Mouse (Mus musculus) embryo, embryonic 10 days (tissue): Measurements from ENCODE around the gene Hcfc1.

Experiments
- DNase-seq: peaks from one replicate; pipeline ENCODE4 v3.0.0-alpha.2; 2015; ENCODE audit warnings: low spot score

Gene Hcfc1

DNA sequence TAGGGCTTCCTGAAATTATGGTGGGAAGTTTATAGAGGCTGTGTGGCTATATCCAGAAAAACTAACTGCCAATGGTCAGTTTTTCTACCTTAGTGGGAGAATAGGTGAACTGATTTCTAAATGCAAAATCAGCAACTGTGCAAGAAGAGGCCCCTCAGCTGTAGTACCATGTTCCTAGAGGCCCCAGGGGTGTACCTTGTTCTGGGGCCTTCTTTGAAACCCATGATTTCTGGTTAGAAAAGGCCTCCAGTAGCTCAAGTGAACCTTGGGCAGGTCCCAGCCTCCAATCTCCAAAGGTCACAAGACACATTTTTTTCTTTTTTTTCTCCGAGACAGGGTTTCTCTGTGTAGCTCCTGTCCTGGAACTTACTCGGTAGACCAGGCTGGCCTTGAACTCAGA, 23.9 kb downstream of the Hcfc1 start:
- no peak for DNase-seq

DNA sequence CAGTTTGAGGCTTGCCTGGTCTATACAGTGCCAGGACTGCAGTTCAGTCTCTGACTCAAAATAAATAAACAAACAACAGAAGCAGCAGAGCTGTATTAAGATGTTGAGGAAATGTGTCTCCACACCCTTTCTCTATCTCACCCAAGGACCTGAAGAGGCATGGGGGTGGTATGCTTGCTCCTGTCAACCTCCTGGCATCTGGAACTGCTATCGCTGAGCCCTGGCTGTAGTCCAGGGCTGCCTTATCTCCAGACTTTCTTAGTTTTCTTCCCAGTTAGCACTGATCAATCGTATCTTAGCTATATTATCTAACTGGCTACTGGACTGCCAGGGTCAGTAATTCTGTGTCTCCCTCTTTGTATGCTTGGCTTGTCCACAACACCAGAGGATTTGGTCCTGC, 24.3 kb downstream of the Hcfc1 start:
- DNase-seq: no peak

DNA sequence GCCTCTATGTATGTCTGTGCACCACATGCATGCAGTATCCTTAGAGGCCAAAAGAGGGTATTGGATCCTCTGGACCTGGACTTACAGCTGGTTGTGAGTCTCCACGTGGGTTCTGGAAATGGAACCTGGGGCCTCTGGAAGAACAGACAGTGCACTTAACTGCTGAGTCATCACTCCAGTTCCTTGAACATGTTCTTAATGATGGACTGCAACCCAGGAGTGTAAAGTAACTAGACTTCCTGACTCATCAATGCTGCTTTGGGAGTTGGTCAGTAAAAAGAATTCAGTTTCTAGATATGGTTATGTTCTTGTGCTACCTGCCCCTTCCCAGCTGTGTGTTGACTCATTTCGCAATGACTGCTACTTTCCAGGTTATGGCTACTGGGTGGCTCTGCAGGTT, 34.3 kb downstream of the Hcfc1 start:
- no peak for DNase-seq

DNA sequence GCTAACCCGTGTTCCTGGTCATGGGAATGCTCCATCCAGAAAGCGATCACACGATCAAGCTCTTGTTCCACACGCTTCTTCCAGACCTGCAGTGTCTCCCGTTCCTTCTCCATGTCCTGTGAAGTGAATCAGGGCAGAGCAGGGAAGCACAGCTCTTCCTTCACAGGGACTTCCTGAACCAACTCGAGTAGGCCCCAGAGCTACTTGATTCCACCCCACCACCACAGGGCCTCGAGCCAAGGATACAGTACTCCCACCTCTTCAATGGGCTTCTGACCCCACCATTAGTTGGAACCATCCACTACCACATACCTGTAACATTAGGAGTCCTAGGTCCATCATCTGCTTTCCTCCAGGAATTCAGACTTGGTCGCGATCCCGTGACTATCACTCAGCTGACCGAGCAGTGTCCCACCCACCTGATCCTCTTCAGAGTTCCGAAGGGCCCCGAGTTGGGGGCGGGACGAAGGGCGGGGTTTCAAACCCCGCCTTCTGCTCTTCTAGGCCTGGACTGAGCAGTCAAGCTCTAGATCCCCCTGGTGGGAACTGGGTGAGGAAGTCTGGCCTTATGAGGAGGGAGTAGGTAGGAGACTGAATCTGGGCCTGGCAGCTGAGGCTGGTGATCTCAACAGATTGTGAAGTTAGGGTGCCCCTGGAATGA, 35.6 kb downstream of the Hcfc1 start, which contains the start of gene Renbp:
Renbp (minus strand) TSS at position 449 of the 661 bp plus-strand sequence.
- peak; percentile 61 for DNase-seq

DNA sequence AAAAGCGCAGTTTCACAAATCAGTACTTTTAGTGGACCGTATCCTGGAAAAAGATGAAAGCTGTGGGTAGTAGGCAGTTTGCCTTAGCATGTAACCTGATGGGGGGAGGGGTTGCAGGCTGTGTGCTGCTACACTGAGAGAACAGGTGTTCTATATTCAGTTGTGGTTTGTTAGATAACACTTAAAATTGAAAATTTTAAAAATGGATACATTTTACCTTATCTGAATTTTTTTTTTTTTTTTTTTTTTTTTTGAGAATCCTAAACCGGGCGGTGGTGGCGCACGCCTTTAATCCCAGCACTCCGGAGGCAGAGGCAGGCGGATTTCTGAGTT, 43.6 kb downstream of the Hcfc1 start:
- DNase-seq: no peak

DNA sequence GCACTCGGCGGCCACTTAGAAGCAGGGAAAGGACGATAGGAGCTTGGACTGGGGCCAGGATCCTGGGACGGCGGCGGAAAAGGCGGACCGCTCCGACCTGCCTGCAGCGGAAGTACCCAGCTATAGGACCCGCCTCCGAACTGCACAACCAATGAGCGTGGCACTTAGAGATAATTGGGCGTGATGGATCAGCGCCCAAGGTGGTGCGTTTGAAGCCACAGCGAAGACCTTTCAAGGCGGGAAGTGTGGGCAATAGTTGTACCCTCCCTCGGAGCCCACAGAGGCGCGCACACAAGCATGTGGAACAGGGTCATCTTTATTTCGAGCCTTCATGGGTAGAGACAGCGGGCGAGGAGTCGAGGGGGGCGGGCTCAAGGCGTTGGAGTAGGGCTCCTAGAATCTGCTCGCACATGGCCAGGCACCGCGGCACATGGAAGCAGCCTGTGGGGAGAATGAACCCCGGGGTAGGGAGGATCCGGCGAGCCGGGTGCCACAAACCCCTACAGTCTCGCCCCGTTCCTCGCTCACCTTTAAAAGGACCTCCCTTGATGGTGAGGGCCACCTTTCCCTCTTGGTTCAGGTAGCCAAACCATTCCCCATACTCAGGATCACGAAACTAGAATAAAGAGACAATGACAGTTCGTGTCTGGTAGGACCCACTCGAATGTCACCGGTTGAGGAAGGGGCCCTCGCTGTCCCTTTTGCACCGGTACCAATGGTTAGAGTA, 44.2 kb downstream of the Hcfc1 start, which contains the start of the genes Arhgap4 and Naa10:
Arhgap4 (minus strand) TSS at position 48 of the 727 bp plus-strand sequence.
Naa10 (minus strand) TSS at position 122 of the 727 bp plus-strand sequence.
- DNase-seq: peak; percentile 92

DNA sequence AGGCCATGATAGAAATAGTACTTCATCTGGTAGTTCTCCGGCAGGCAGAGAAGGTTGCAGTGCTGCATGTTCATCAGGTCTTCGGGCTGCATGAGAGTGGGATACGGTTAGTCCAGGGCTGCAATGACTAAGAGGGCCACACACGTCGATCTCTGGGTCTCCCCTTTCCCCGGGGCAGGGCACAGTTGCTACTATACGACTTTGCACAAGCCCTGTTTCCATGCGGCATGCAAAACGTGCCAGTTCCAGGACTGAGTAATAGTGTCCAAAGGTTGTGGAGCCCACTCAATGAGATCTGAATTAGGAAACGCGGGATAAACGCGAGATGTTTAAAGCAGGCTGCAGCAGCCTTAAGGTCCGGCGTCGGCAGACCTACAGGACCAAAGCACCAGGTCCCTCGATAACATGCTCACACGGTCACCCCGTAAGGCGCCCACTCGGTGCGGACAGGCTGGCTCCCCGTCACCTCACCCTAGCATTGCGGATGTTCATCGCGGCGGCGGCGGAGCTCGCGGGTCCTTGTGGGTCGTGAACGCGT, 44.8 kb downstream of the Hcfc1 start:
- DNase-seq: peak; percentile 9

DNA sequence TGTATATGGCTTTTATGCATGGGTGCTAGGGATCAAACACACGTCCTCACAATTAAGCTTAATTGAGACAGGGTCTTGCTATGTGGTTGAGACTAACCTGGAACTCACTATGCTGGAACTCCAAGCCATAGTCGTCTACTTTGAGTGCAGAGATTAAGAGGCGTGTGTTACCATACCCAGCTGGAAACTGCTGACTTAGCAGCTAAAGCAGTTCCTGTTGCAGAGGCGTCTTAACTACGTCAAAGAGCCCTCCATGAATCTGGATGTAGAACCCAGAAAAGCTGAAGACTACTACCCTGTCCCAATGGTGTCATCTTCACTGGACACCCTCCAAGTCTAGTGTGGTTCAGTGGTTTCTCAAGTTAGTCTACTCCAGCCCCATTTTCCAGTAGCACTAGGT, 47.5 kb downstream of the Hcfc1 start:
- no peak for DNase-seq

DNA sequence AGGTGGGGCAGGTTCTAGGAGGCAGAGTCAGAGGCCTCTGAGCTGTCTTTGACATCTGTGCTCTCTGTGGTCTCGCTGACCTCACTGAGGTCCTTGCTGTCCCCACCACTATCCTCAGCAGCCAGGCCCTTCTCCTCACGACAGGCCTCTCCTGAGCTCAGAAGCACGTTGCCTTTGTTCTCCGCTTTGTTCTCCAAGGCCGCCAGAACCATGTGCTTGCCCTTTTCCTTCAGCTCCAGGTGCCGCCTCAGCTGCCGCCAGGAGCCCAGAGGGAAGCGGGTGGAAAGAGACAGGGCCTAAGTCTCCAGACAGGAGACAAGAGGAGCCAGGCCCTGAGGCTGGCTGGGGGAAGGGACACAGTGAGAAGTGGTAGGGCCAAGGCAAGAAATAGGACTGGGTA, 49.2 kb downstream of the Hcfc1 start:
- no peak for DNase-seq

DNA sequence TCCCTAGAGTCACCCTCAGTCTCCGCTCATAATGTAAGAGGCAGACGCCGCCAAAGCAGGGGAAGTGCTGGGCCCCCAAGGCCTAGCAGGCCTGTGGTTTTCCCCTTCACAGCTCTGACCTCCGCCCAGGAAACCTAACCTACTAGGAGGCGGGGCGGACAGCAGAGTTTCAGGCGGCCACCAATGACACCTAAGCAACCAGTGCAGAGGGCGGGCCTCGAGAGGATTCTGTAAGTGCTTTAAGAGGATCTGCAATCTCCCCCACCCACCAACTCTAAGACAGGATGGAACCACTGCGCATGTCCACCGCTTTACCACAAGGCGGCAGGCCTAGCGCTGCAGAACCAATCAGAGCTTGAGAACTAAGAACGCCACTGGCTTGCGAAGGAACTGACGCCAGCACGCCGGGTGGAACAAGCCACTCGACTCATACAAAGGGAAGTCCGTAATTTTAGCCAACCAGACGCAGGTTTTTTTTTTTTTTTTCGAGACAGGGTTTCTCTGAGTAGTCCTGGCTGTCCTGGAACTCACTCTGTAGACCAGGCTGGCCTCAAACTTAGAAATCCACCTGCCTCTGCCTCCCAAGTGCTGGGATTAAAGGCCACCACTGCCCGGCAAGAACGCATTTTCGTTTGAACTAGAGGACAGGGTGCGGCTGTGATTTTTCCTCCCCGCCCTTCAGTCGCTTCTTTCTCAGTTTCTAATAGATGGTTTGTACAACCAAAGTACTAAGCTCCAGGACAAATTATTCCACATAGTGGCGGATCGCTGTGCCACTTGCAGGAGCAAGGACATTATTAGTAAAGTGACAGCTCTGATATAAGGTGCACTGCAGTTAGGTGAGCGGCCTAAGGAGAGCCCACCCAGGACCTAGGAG, 51.1 kb downstream of the Hcfc1 start:
- DNase-seq: peak; percentile 96

DNA sequence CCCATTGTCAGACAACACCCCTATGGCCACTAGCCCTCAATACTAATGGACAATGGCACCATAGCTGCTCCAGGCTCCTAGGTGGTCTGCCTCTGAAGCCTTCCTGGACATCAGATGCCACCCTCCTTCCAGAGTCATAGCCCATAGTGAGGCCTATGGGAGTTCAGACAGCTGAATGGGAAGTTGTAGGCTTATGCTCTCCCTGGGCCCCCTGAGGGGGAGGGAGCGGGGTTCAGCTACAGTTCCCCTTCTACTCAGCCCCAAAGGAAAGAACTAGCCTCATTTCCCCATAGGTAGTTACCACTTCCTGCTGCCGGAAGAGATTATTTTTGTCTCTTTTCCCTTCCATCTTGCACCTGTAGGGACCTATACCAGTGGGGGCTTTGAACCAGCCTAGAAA, 54.6 kb downstream of the Hcfc1 start:
- no peak for DNase-seq

DNA sequence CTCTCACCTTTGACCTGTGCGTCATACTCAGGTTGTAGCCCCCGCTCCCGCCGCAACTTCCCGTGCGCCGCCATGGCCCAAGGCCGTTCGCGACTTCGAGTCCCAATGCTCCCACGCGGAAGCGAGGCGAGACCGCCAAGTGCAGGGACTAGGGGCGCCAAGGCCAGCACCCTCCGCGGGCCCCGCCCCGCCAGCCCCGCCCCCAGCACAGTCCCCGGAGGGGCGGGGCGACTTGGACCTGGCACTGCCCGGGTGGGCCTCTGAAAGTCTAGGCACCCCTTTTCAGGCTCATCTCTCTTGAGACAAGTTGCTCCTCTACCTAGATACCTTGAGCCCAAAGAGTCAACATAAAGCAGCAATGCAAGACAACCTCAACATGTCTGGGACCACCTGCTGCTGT, 55.0 kb downstream of the Hcfc1 start:
- no peak for DNase-seq

DNA sequence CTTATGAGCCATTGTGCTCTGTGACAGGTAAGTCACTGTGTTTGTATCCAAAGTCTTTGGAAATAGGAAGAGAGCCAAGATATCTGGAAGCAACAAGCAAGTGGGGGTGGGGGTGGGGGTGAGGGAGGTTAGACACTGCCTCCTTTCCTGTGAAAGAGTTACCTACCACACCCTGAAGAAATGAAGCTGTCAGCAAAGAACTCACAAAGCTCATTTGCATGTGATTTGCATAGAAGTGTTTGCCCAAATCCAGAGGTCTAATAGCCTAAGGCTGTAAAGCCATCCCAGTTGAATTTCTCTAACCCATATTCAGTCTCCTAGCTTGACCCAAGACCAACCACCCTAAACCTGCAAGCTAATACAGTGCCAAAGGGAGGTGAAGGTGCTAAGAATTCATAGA, 55.7 kb downstream of the Hcfc1 start:
- DNase-seq: no peak

DNA sequence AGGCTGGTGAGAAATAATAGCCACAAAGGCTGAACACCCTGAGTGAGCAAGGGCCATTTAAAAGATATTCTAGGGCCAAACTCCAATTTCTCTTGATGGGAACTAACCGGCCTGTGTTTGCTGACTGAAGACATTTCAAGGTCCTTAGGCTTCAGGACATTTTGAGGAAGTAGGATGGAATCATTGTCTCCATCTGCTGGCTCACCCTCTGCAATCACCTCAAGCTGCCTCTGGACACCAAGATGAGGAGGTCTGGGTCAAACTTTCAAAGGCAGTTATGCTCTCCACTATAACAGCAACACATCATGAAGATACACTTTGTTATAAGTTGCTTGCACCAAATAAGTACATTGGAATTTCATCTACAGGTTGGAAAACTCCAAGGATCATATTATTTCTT, 56.1 kb downstream of the Hcfc1 start:
- DNase-seq: no peak

DNA sequence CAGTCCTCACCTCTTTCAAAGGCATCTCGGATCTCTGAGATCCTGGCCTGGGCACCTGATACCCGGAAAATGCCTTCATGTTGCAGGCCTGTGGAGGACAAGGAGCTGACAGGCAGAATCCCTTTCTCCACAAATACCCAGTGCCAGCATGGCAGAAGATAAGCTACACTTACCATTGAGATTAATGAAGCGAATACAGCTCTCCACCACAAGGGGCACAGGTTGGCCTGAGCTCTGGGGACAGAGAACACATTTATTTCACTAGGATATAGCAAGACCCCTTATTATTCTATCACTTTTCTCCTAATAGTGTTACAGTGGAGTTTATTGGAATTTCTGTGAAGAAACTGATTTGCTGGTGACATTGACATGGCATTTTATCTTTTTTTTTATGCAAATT, 68.2 kb downstream of the Hcfc1 start:
- DNase-seq: no peak

DNA sequence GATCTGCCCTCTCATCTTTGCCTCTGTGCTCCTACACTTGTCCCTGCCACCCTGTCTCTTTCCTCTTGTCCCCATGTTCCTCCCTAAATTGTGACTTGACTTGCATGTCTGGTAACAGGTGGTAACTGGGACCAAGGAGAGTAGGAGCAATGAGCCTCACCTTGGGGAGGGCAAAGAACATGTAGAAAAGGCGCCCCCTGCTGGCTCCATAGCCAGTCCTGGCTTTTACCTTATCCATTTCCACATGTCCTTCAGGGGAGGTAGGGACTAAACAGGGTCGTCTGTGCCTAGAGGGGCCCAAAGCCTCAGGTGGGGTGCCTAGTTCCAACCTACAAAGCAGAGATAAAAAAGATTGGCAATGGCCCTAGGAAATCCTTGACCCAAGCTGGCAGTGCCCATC, 70.4 kb downstream of the Hcfc1 start, which contains the start of gene L1cam:
L1cam (minus strand) TSS at position 387 of the 400 bp plus-strand sequence.
- no peak for DNase-seq

DNA sequence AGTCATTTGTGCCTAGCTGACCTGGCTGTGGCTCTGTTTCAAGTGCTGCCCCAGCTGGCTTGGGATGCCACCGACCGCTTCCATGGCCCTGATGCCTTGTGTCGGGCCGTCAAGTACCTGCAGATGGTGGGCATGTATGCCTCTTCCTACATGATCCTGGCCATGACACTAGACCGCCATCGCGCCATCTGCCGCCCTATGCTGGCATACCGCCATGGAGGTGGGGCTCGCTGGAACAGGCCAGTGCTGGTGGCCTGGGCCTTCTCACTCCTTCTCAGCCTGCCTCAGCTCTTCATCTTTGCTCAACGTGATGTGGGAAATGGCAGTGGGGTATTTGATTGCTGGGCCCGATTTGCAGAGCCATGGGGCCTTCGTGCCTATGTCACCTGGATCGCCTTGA, 73.3 kb downstream of the Hcfc1 start:
- no peak for DNase-seq
